Mouse (Mus musculus) MEL (cell line): ENCODE measurements at regions not wholly inside any gene's neighbourhood (a gene's known extent, or its start where the extent isn't known, plus 50 kb on each side); places are given as distances from the start of the nearest gene placed in this dataset.

Experiments
- CTCF ChIP-seq, 3 experiments: IDR thresholded peaks in 2 of 3; conservative IDR thresholded peaks in 1 of 3; 2 replicates each; pipeline ENCODE4 v1.5.1; 2011 to 2012; ENCODE audit warnings: low read length in 3 of 3, low read depth in 2 of 3, mild to moderate bottlenecking in 2 of 3, improper control_type of control experiment in 1 of 3, inconsistent platforms in 1 of 3, mixed read lengths in 1 of 3, moderate library complexity in 1 of 3; ENCODE audit not compliant: control insufficient read depth in 1 of 3, insufficient read depth in 1 of 3, poor library complexity in 1 of 3, severe bottlenecking in 1 of 3
- EP300 ChIP-seq, 2 experiments: IDR thresholded peaks; 2 replicates each; pipeline ENCODE4 v1.6.1; 2011; ENCODE audit warnings: improper control_type of control experiment in 2 of 2, low read length in 2 of 2, low read depth in 1 of 2, mild to moderate bottlenecking in 1 of 2
- MAFK ChIP-seq: IDR thresholded peaks from 2 replicates; pipeline ENCODE4 v1.6.1; 2011; ENCODE audit warnings: low read depth, mild to moderate bottlenecking, low read length, improper control_type of control experiment, borderline replicate concordance
- MAX ChIP-seq: IDR thresholded peaks from 2 replicates; pipeline ENCODE4 v1.6.1; 2011; ENCODE audit warnings: low read length, improper control_type of control experiment
- POLR2A ChIP-seq, 2 experiments: IDR thresholded peaks; 2 replicates each; pipeline ENCODE4 v1.6.1; 2011 to 2012; ENCODE audit warnings: low read length in 2 of 2, mild to moderate bottlenecking in 2 of 2, control low read depth in 1 of 2, improper control_type of control experiment in 1 of 2, low read depth in 1 of 2, moderate library complexity in 1 of 2; ENCODE audit not compliant: control insufficient read depth in 1 of 2, insufficient read depth in 1 of 2, poor library complexity in 1 of 2
- POLR2AphosphoS5 ChIP-seq: IDR thresholded peaks from 2 replicates; pipeline ENCODE4 v1.6.1; 2012; ENCODE audit warnings: low read depth, borderline replicate concordance, mild to moderate bottlenecking, inconsistent platforms, low read length, moderate library complexity, mixed read lengths
- SIN3A ChIP-seq: IDR thresholded peaks from 2 replicates; pipeline ENCODE4 v1.6.1; 2012; ENCODE audit warnings: low read length, improper control_type of control experiment, inconsistent platforms
- USF1 ChIP-seq: IDR thresholded peaks from 2 replicates; pipeline ENCODE4 v1.6.1; 2014; ENCODE audit warnings: low read depth, mild to moderate bottlenecking, inconsistent platforms, low read length, improper control_type of control experiment, moderate library complexity

DNA sequence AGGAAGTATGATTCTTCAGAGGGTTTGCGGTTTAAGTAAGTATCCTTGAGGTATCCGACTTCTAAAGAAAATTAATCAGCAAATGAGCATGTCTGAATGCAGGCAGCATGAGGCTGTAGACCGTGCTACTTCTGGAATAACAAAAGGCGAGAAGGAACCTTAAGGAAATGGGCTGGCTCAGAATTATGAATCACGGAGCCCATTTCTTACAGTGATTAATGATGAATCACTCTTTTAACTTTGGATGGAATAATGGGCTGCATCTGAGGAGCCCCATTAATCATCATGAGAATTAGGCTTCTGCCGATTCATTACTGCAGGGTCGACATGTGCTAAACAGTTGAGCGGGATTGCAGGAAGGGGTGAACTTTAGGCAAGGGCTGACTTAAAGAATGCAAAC is 865.1 kb upstream of the Car8 start:
- TF ChIP-seq SIN3A (no peak), CTCF (IDR thresholded peaks at IDR 0.05 in 2 of 3, conservative IDR thresholded peaks at IDR 0.05 in 1 of 3; ENCODE audit: control insufficient read depth in 1 of 3, insufficient read depth in 1 of 3, low read depth in 2 of 3, low read length in 3 of 3, poor library complexity in 1 of 3, severe bottlenecking in 1 of 3) (no peak), EP300 (IDR thresholded peaks at IDR 0.05; ENCODE audit: low read depth in 1 of 2, low read length in 2 of 2) (no peak), MAX (no peak), USF1 (no peak), POLR2AphosphoS5 (no peak), POLR2A (IDR thresholded peaks at IDR 0.05; ENCODE audit: control insufficient read depth in 1 of 2, insufficient read depth in 1 of 2, low read depth in 1 of 2, low read length in 2 of 2, poor library complexity in 1 of 2) (no peak), MAFK (no peak)
